Mouse (Mus musculus): ENCODE data around the gene Rhbdd3.

GRCm38 (mm10) chr11:5060756-5061412, 37.8 kb upstream of the Rhbdd3 start:
- TF ChIP-seq CTCF (conservative IDR thresholded peaks at IDR 0.05; ENCODE audit: low read length) (no peak), NANOG (IDR thresholded peaks at IDR 0.05; ENCODE audit: borderline replicate concordance, low read length) (no peak)
